Mouse (Mus musculus) cortical plate, adult 2 months (tissue): ENCODE data around the gene Hoxa7. TPM values are rescaled to one million over a fixed set of nuclear protein-coding genes. Genes with fewer than 3 reads are reported as not detected.

Experiments
- H3K27ac ChIP-seq: fragments of 200-500 bp; 2 replicates; pipeline ENCODE4 v1.5.1; 2012; ENCODE audit warnings: low read length, control low read depth, inconsistent platforms; ENCODE audit not compliant: insufficient read depth
- H3K4me1 ChIP-seq: fragments of 200-500 bp; 2 replicates; pipeline ENCODE4 v1.6.1; 2011; ENCODE audit warnings: low read length; ENCODE audit not compliant: control insufficient read depth, insufficient read depth
- H3K4me3 ChIP-seq: fragments of 200-500 bp; 2 replicates; pipeline ENCODE4 v1.5.1; 2011; ENCODE audit warnings: mild to moderate bottlenecking, low read length, control low read depth; ENCODE audit not compliant: insufficient read depth
- CTCF ChIP-seq: fragments of 200-500 bp; IDR thresholded peaks from 2 replicates; pipeline ENCODE4 v1.5.1; 2011; ENCODE audit warnings: mild to moderate bottlenecking, control low read depth, low read length; ENCODE audit not compliant: insufficient read depth; ENCODE audit errors: extremely low read depth
- POLR2A ChIP-seq: fragments of 200-500 bp; IDR thresholded peaks from 2 replicates; pipeline ENCODE4 v1.6.1; 2011; ENCODE audit warnings: mild to moderate bottlenecking, low read length, control low read depth; ENCODE audit not compliant: insufficient read depth; ENCODE audit errors: extremely low read depth
- polyA plus RNA-seq: library from polyadenylated mRNA; depleted of rRNA; stranded (reverse); fragments of >200 nt; gene quantifications from 2 replicates; pipeline ENCODE4 v1.2.3, GENCODE M21; 2012

Hoxa7 gene
- polyA plus RNA-seq, 1 experiment: not detected

GRCm38 (mm10) chr6:52226569-52227257, 5.1 kb upstream of the Hoxa7 start:
- TF ChIP-seq CTCF: no peak
- no peak for TF ChIP-seq POLR2A
- Histone ChIP-seq H3K27ac (no peak overlapping the region), H3K4me1 (no peaks in the 10 kb centered on the region), H3K4me3 (no peak overlapping the region)

GRCm38 (mm10) chr6:52225612-52226568, 4.2 kb upstream of the Hoxa7 start:
- Histone ChIP-seq H3K4me3 (no peak overlapping the region), H3K4me1 (no peaks in the 10 kb centered on the region), H3K27ac (no peak overlapping the region)
- no peak for TF ChIP-seq CTCF
- TF ChIP-seq POLR2A: no peak

- no peak overlapping the region for H3K27ac ChIP-seq
Measured at GRCm38 (mm10) chr6:52224895-52225611, 3.4 kb upstream of the Hoxa7 start.

DNA sequence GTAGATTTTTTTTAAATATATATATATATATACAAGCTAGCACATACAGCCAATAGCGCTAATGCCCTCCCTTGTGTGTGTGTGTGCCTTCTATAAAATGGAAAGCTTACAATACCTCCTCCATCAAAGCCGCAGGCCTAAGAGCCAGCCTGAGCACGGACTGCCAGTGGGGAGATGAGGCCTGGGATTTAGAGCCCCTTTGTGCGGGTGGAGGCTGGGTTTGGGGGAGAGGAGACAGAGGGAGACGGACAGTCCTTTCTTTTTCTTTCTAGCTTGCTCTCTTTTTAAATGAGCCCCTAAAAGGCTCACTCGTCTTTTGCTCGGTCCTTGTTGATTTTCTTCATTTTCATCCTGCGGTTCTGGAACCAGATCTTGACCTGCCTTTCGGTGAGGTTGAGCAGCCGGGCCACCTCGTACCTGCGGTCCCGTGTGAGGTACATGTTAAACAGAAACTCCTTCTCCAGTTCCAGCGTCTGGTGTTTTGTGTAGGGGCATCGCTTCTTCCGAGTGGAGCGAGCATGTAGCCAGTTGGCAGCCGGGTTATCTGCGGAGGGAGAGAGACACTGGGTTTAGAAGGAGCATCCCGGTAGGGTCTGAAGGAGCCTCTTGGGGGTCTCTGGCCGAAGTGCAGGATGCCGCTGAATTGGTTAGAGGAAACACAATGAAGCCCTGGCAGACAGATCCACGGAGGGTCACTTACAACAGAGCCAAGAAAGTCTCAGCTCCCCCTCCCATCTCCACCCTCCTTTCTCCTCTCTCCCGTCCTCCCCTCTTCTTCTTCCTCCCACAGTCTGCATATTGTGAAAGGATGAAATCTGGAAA, 2.5 kb upstream of the Hoxa7 start:
- TF ChIP-seq POLR2A (no peak), CTCF (no peak)
- Histone ChIP-seq H3K4me1 (no peaks in the 10 kb centered on the region), H3K4me3 (no peak overlapping the region), H3K27ac (no peak overlapping the region)

More at GRCm38 (mm10) chr6:52224895-52225611, 3.4 kb upstream of the Hoxa7 start:
- TF ChIP-seq CTCF (no peak), POLR2A (no peak)
- no peaks in the 10 kb centered on the region for H3K4me1 ChIP-seq
- no peak overlapping the region for H3K4me3 ChIP-seq

DNA sequence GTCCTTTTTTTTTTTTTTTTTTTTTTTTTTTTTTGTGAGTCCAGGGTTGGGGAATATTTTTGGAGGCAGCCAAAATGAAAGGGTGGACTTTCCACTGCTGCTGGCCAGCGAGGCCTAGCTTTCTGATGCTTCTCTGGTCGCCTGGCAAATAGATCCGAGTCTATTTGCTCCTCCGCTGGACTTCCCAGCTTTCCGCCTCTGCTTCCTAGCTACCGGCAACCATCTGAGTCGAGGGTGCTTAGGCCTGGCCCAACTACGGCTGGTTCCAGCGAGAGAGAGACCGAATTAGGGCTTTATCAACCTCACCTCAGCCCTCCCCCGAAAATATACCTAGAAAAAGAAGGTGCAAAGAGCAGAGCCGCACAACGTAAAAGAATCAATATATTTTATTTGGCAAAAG, 1.1 kb upstream of the Hoxa7 start:
- Histone ChIP-seq H3K4me3 (no peak overlapping the region), H3K4me1 (no peaks in the 10 kb centered on the region), H3K27ac (no peak overlapping the region)
- no peak for TF ChIP-seq CTCF
- TF ChIP-seq POLR2A: no peak

GRCm38 (mm10) chr6:52221993-52222685, 485 bp upstream of the Hoxa7 start:
- H3K27ac ChIP-seq: no peak overlapping the region
- TF ChIP-seq POLR2A (no peak), CTCF (no peak)
- no peaks in the 10 kb centered on the region for H3K4me1 ChIP-seq
- H3K4me3 ChIP-seq: no peak overlapping the region; the same call in 1 of the 2 replicates

DNA sequence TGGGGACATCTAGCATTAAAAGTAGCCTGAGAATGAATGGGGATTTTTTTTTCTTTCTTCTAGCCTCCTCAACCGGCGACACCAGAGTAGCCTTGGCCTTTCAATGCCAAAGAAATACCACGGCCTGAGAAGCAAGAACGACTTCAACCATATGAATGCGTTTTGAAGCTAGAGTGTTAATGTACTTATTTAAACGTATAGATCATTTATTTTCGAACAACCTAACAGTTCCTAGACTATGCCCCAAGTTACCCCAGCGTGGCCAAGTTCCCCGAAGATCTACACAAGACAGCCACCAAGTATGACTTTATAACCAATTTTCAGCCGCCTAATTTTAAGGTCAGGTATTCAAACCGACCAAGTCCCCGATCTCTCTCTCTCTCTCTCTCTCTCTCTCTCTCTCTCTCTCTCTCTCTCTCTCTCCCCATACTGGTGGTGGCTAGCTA, 766 bp downstream of the Hoxa7 start:
- H3K4me1 ChIP-seq: no peaks in the 10 kb centered on the region
- peak overlapping the region; percentile 39; the same call in 1 of the 2 replicates for H3K4me3 ChIP-seq
- no peak overlapping the region for H3K27ac ChIP-seq
- no peak for TF ChIP-seq CTCF
- TF ChIP-seq POLR2A: no peak
